Mouse (Mus musculus): ENCODE measurements around the gene Rnf223.
"Not testable (repeated sequence)": the region's sequence is repeated elsewhere in the genome, so short reads cannot be mapped to it uniquely, and the experiment has no call there.

Rnf223 gene

DNA sequence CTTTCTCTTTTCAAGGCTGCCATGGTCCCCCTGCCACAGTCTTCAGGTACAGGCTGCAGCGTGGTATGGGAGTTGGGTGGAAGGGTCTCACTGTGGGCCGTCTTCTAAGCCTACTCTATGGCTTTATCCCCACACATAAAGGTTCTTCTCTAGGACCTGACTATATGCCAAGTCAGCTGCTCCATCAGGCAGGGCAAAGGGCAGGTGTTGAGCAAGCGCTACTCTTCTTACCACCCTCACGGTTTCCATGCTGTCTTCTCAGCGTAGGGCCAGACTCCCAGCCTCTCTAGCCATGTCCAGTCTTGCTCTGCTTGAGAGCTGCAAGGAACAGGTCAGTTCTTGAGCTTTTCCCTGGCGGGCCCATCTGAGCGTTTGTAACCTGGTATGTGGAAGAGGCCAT lies 6.2 kb upstream of the Rnf223 start:
- in situ Hi-C loops (cut with MboI; ENCODE audit: low pct_unique_long_range_greater_than_20kb in 1 of 2, low sequenced_read_pairs in 2 of 2, unreplicated experiment in 1 of 2): no loop called here

DNA sequence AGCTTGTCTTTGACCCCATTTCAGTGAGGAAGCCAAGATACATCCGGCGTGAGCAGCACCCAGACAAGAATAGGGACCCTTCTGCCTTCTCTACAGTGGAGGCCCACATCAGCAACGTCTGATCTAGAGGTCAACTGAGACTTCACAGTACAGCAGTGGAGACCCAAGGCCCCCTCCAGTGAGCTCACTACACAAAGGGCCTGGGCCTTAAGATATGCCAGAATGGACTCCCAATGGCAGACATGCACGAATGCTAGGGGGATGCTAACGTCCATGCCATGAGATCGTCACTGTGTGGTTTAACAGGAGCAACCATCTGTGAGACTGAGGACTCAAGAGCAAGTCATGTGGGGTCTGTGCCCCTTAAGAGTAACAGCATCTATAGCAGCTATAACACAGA lies 4.9 kb upstream of the Rnf223 start:
- in situ Hi-C loops (cut with MboI; ENCODE audit: low pct_unique_long_range_greater_than_20kb in 1 of 2, low sequenced_read_pairs in 2 of 2, unreplicated experiment in 1 of 2): loop anchor here in 1 of 2 experiments (5.0 kb wide), 2 partner anchors 37 to 97 kb away; no protein-coding TSS in a partner anchor

DNA sequence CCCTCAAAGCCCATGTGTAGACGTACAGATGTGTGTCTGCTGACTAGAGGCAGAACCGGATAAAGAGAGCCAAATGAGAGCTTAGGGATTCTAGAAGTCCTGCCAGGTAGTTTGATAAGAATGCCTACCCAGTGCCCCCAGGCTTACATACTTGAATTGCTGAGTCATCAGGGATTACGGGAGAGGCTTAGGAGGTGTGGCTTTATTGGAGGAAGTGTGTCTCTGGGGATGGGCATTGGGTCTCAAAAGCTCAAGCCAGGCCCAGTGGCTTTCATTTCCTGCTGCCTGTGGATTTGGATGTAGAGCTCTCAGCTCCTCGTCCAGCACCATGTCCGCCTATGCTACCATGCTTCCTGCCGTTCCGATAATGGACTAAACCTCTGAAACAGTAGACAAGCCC lies 3.5 kb upstream of the Rnf223 start:
- in situ Hi-C loops (cut with MboI; ENCODE audit: low pct_unique_long_range_greater_than_20kb in 1 of 2, low sequenced_read_pairs in 2 of 2, unreplicated experiment in 1 of 2): loop anchor here in 1 of 2 experiments (5.0 kb wide), 2 partner anchors 35 to 95 kb away; no protein-coding TSS in a partner anchor

DNA sequence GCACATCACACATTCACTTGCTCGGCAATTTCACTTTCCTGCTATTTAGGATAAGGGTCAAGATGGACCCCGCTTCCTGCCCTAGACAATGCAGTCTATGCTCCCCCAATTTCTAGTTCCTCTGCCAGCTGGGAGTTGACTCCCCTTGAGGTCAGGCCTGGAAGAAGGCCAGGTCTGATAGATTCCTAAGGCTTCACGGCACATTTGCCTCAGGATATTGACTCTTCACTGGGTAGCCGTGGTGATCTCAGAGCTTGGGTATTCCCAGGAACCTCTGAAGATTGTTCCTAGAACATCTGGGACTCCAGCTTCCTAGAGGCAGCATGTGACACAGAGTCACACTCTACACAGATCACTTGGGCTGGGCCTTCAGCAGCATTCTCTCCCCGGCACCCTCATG lies 1.6 kb upstream of the Rnf223 start:
- in situ Hi-C loops (cut with MboI; ENCODE audit: low pct_unique_long_range_greater_than_20kb in 1 of 2, low sequenced_read_pairs in 2 of 2, unreplicated experiment in 1 of 2): loop anchor here in 1 of 2 experiments (5.0 kb wide), 2 partner anchors 34 to 94 kb away; no protein-coding TSS in a partner anchor

DNA sequence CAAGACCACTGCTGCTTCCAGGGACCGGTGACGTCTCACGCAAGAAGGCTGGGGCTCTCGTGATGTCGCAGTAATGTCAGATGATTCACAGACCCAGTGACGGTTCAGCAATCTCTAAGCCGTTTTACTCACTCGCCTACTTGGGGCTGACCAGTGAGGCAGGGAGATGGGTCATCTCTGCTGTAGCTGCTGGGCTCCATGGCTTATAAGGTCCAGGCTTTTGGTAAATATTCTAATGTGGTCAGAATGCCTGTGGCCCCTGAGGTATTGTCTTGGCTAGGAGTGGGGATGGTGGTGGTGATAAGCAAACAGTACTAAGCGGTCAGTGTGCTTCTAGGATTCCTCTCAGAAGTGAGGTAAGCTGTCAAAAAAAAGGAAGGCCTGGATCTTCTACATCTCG lies 627 bp downstream of the Rnf223 start:
- in situ Hi-C loops (cut with MboI; ENCODE audit: low pct_unique_long_range_greater_than_20kb in 1 of 2, low sequenced_read_pairs in 2 of 2, unreplicated experiment in 1 of 2): no loop called here

DNA sequence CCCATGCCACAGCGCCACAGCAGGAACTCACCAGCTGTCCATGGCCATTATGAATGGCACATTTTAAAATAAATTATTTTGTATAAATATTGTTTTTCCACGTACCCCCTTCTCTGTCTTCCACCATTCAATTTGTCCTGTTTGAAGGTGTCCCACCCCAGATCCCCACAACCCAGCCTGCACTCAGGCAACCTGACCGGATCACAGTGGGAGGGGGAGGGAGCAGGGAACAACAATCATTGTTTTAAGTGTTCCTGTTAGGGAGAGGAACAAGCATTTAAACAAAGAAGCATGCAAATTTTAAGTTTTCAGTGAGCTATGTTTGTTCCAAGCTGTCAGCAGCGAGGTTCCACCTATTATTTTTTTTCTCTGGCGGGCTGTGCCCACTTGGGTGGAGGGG lies 3.0 kb downstream of the Rnf223 start:
- in situ Hi-C loops (cut with MboI; ENCODE audit: low pct_unique_long_range_greater_than_20kb in 1 of 2, low sequenced_read_pairs in 2 of 2, unreplicated experiment in 1 of 2): no loop called here

DNA sequence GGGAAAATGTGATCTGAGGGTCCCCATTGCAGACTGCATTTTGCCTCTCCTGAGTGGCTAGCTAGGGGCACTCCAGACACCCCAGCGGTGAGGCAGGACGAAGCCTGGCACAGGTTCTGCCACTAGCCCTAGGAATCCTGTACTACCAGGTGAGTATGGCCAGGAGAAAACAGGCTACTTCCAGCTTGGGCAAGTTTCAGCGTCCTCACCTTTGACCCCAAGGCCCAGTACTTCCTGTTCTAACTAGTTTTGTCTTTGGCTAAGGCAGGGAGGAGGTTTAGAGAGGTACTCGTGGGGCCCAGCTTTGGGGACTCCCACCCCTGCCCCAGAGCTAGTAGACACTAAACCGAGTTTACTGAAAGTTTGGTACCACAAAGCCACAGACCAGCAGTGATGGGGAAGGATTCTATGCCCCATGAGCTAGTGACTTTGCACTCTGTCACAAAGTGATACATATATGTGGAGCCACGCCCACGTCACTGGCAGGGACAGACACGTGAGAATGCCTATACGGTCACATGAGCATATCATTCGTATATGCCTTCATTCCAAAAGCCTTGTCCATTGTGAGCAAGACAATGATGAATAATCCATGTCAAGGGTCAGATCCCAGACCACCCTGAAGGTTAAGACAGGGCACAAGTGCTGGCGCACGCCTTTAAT lies 3.8 kb downstream of the Rnf223 start:
- in situ Hi-C loops (cut with MboI; ENCODE audit: low pct_unique_long_range_greater_than_20kb in 1 of 2, low sequenced_read_pairs in 2 of 2, unreplicated experiment in 1 of 2): no loop called here

DNA sequence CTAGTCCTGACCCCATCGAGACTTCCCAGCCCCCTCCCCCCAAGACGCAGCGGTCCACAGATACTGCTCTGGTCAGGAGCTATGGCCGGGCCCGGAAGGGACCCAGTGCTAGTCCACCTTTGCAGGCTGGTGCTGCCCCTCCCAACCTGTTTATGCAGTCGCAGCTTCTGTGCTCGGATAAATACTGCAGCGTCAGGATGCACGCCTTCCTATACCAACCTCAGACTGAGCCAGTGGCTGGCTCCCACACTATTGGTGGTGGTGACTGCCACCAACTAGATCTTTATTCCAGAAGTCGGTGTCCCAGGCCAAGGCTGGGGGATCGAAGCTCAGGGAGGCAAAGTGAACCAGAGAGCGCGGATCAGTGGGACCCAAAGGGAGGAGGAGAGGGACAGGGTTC lies 4.8 kb downstream of the Rnf223 start:
- in situ Hi-C loops (cut with MboI; ENCODE audit: low pct_unique_long_range_greater_than_20kb in 1 of 2, low sequenced_read_pairs in 2 of 2, unreplicated experiment in 1 of 2): no loop called here

DNA sequence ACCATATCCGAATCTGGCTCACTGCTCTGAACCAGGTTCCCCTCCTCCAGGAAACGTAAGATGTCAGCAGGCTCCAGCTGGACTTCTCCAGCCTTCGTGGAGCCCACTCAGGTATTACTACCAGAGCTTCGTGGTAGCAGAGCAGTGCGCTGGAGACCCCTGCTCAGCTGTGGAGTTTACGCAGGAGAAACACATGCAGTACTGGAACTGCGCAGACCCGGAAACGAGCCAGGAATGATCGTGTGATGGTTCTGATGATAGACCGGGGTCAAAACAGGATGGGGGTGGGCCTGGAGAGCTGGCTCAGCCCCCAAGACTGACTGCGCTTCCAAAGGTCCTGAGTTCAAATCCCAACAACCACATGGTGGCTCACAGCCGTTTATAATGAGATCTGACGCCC lies 5.5 kb downstream of the Rnf223 start:
- in situ Hi-C loops (cut with MboI; ENCODE audit: low pct_unique_long_range_greater_than_20kb in 1 of 2, low sequenced_read_pairs in 2 of 2, unreplicated experiment in 1 of 2): no loop called here

DNA sequence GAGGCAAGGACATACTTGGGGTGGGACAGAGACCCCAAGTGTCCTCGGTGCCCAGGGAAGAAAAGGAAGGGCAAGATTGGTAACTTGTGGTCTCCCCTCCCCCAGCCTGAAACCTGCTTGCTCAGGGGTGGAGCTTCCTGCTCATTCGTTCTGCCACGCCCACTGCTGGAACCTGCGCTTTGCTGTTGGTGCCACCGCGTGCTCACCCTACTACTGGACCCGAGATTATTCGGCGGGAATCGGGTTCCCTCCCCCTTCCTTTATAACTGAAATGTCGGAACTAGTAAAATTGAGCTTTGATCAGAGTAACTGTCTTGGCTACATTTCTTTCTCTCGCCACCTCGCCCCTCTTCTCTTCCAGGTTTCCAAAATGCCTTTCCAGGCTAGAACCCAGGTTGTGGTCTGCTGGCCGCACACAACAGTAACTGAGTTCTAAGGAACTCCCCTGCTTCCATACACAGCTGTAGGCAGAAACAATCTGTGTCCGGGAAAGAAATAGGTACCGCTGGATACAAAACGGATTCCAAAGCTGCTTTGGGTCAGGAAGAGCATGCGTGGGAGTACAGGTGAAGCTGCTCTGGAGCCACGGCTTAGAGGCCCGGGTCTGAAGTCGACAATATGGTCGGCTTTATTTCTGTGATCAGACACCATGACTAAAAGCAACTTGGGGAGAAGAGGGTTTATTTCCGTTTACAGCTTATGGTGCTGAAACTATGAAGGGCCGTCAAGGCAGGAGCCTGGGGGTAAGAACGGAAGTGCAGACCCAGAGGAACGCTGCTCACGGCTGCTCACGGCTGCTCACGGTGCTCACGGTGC lies 6.2 kb downstream of the Rnf223 start:
- in situ Hi-C loops (cut with MboI; ENCODE audit: low pct_unique_long_range_greater_than_20kb in 1 of 2, low sequenced_read_pairs in 2 of 2, unreplicated experiment in 1 of 2): no loop called here

DNA sequence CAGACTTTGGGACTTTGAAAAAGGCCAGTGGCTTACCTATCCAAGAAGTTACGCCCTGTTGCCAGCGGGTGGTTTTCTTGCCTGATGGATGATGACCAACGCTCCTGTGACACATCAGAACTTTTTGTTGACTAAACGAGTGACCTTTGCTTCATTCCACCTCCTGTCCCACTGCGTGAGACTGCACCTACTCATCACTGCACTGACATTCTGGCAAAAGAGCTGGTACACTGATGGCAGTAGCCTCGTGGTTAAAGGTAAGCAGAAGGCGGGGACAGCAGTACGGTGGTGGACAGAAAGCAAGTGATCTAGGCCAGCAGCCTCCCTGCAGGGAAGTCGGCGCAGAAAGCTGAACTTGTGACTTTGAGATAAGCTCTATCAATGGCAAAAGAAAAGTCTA lies 20.6 kb downstream of the Rnf223 start:
- in situ Hi-C loops (cut with MboI; ENCODE audit: low pct_unique_long_range_greater_than_20kb in 1 of 2, low sequenced_read_pairs in 2 of 2, unreplicated experiment in 1 of 2): not testable (repeated sequence)

DNA sequence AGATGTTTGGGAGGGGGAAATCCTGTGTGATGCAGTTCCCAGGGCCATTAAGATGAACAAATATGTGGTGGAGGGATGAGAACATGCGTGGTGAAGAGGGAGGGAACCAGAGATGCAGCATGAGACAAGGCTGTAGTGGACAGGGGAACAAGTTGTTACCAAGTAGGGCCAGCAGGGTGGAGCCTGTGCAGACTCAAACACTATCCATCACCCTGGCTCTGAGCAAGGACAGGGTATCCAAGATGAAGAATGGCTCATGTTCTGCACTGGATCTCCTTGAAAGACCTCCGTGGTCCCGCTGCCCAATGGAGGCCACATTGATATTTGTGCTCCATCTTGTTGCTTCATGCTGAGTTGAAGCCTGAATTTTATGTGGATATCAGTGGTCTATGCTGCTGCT lies 24.5 kb downstream of the Rnf223 start:
- in situ Hi-C loops (cut with MboI; ENCODE audit: low pct_unique_long_range_greater_than_20kb in 1 of 2, low sequenced_read_pairs in 2 of 2, unreplicated experiment in 1 of 2): no loop called here

DNA sequence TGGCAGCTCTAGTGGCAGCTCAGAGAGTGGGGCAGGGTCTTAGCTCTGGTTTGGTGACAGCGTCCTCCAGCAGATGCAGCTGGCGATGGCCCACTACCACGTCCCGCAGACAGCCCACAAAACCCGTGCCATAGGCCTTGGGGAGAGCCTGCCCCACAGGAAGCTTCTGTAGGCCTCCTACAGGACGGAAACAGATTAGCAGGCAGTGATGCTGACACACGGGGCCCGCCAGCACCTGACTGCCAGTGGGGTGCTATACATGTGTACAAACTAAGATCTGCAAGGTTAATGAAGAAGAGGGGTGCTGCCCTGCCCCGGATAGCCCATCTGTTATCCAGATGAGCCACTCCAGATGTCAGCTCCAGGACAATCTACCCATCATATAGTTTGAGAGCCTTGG lies 36.2 kb downstream of the Rnf223 start:
- in situ Hi-C loops (cut with MboI; ENCODE audit: low pct_unique_long_range_greater_than_20kb in 1 of 2, low sequenced_read_pairs in 2 of 2, unreplicated experiment in 1 of 2): no loop called here

DNA sequence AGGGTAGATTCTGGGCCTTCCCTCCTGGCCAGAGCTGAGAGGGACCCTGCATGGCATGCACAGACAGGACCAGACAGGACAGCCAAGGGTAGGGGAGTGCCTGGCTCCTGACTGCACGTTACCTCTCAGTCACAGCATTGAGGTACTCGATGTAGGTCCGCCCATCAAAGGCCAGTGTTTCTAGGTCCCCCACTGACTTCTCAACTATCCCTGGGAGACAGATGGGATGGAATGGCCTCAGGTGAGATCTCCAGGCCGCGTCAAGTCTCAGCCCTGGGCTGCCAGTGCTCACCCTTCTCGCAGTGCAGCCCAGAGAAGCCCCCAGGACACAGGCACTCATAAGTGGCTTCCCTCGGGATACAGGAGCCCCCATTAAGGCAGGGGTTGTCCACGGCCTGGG lies 38.3 kb downstream of the Rnf223 start:
- in situ Hi-C loops (cut with MboI; ENCODE audit: low pct_unique_long_range_greater_than_20kb in 1 of 2, low sequenced_read_pairs in 2 of 2, unreplicated experiment in 1 of 2): no loop called here

DNA sequence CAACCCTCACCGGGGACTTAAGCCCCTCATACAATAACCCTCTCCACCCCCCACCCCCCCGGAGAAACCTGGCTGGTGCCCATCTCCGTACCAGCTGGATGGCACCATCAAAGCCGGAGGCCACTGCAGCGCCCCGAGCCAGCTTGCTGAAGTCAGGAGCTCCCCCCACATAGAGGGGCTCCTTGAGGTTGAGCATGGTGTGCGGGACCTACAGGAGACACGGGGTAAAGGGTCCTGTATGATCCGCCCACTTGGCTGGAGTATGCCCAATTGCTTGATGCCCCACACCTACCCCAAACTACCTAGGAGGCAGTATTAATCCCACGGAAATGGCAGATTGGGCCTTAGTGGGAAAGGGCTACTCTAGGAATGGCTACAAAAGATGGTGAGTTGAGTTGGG lies 38.8 kb downstream of the Rnf223 start:
- in situ Hi-C loops (cut with MboI; ENCODE audit: low pct_unique_long_range_greater_than_20kb in 1 of 2, low sequenced_read_pairs in 2 of 2, unreplicated experiment in 1 of 2): no loop called here

DNA sequence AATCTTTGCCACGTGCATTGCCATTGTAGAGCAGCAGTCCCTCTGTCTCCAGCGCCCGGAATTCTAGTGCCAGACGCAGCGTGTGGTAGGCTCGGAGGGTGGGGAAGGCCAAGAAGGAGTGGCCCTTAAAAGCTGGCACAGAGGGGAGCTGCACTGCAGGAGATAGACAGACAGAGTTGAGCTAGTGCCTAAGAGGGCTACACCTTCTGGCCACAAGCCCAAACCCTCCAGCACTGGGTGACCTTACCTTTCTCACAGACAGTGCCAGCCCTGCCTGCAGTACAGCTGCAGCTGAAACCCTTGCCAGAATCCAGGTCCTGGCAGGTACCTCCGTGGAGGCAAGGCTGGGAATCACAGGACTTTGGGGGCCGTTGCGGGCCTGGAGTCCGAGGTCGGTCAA lies 41.5 kb downstream of the Rnf223 start:
- in situ Hi-C loops (cut with MboI; ENCODE audit: low pct_unique_long_range_greater_than_20kb in 1 of 2, low sequenced_read_pairs in 2 of 2, unreplicated experiment in 1 of 2): no loop called here

DNA sequence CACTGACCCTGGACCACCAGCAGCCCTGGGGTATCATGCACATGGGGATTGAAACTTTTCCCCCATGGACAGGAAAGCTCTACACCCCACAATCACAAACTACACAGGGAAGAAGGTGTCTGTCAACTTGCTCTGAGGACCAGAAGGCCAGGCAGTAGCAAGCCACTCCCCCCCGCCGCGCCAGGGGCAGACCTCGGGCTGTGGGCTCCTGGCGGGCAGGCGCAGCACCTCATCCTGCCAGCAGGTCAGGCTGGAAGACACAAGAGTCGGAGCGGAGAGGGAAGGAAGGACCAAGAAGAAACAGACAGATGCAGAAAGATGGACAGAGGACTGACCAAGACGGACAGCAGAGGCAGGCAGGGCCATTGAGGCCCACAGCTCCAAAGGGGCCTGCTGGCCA lies 47.3 kb downstream of the Rnf223 start:
- in situ Hi-C loops (cut with MboI; ENCODE audit: low pct_unique_long_range_greater_than_20kb in 1 of 2, low sequenced_read_pairs in 2 of 2, unreplicated experiment in 1 of 2): no loop called here

All from mouse embryonic stem cell (cell line).